Mouse (Mus musculus): ENCODE measurements at regions not wholly inside any gene's neighbourhood (a gene's known extent, or its start where the extent isn't known, plus 50 kb on each side); places are given as distances from the start of the nearest gene placed in this dataset.

DNA sequence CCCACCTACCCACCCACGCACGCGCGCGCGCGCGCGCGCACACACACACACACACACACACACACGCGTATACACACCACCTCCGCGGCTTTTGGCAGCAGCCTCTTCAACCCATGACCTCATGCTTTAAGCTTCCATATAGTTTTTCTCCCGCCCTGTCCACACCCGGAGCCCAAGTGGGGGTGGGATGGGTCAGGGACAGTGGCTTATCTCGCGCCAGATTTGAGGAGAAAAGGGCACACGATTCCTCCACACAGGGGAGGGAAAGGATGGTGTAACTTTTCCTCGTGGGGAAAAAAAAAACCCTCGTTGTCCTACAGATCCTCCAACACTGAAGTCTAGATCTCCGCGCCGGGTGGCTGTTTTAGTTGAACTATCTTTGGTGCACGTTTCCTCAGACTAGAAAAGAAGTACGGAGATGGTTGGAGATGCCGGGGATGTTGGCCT, 128.8 kb upstream of the Ubr2 start:
- Histone ChIP-seq H3K27me3 (ENCODE audit: control insufficient read depth, insufficient read depth, low read length) (no peaks in the 10 kb centered on the region), H3K4me2 (replicated peaks; ENCODE audit: low read depth, low read length) (peak overlapping the region; percentile 65), H3K27ac (ENCODE audit: low read length) (peak overlapping the region; percentile 99; the same call in 1 of the 2 replicates), H3K36me3 (ENCODE audit: control insufficient read depth, insufficient read depth, low read length) (no peaks in the 10 kb centered on the region), H3K9me3 (ENCODE audit: control insufficient read depth, low read depth, low read length) (no peaks in the 10 kb centered on the region), H3K4me3 (ENCODE audit: low read depth, low read length) (peak overlapping the region; percentile 70), H3K9ac (replicated peaks; ENCODE audit: low read depth, low read length) (0 out of 2 replicates have a peak overlapping the region, but pooled peaks have one; percentile 14), H3K4me1 (ENCODE audit: control insufficient read depth, insufficient read depth, low read length) (peaks cover 22% of the 10 kb centered on the region)
- 2% methylated on average over 27 of the region's 27 CpGs for WGBS
- no peak for ATAC-seq (ENCODE audit: insufficient number of reproducible peaks, insufficient read depth, low FRiP score, low read depth)

- no peak for ATAC-seq (ENCODE audit: insufficient number of reproducible peaks, insufficient read depth, low FRiP score, low read depth)
- Histone ChIP-seq H3K4me3 (ENCODE audit: low read depth, low read length) (no peak overlapping the region), H3K4me2 (replicated peaks; ENCODE audit: low read depth, low read length) (no peak overlapping the region; the same call in 1 of the 2 replicates), H3K9ac (replicated peaks; ENCODE audit: low read depth, low read length) (no peak overlapping the region), H3K4me1 (ENCODE audit: control insufficient read depth, insufficient read depth, low read length) (peaks cover 13% of the 10 kb centered on the region; the same call in 1 of the 2 replicates), H3K36me3 (ENCODE audit: control insufficient read depth, insufficient read depth, low read length) (no peaks in the 10 kb centered on the region), H3K27me3 (ENCODE audit: control insufficient read depth, insufficient read depth, low read length) (no peaks in the 10 kb centered on the region), H3K27ac (ENCODE audit: low read length) (peak overlapping the region; percentile 99), H3K9me3 (ENCODE audit: control insufficient read depth, low read depth, low read length) (no peaks in the 10 kb centered on the region)
- WGBS: 51% methylated on average over 6 of the region's 6 CpGs
Measured at GRCm38 (mm10) chr17:47138174-47138573, 127.8 kb upstream of the Ubr2 start.

DNA sequence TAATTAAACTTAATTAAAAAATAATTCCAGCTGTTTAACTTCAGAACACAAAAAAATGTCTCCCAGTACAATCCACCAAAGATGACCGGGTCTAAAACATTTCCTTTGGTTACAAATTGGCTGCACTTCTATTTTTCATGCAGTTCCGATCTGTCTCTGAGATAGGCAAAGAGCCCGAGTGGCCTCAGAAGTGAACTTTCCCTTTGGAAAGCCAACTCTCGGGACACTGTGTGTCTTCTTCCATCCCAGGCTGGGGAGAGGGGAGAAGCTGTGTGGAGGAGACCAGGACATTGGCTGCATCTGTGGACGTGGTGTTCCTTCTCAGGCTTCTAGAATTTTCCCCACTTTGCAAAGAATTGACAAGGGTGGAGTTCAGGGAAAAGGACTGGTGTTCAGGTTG, 125.0 kb upstream of the Ubr2 start:
- H3K4me2 ChIP-seq (replicated peaks; ENCODE audit: low read depth, low read length): no peak overlapping the region
- no peak overlapping the region for H3K9ac ChIP-seq (replicated peaks; ENCODE audit: low read depth, low read length)
- no peaks in the 10 kb centered on the region for H3K27me3 ChIP-seq (ENCODE audit: control insufficient read depth, insufficient read depth, low read length)
- H3K4me1 ChIP-seq (ENCODE audit: control insufficient read depth, insufficient read depth, low read length): 0 out of 2 replicates have a peak, but pooled peaks cover 6% of the 10 kb centered on the region
- WGBS: 73% methylated on average over 5 of the region's 5 CpGs
- H3K27ac ChIP-seq (ENCODE audit: low read length): no peak overlapping the region
- no peaks in the 10 kb centered on the region for H3K36me3 ChIP-seq (ENCODE audit: control insufficient read depth, insufficient read depth, low read length)
- ATAC-seq (ENCODE audit: insufficient number of reproducible peaks, insufficient read depth, low FRiP score, low read depth): no peak
- no peaks in the 10 kb centered on the region for H3K9me3 ChIP-seq (ENCODE audit: control insufficient read depth, low read depth, low read length)
- no peak overlapping the region for H3K4me3 ChIP-seq (ENCODE audit: low read depth, low read length)

GRCm38 (mm10) chr17:47133785-47134184, 123.4 kb upstream of the Ubr2 start:
- no peak overlapping the region for H3K4me3 ChIP-seq (ENCODE audit: low read depth, low read length)
- H3K36me3 ChIP-seq (ENCODE audit: control insufficient read depth, insufficient read depth, low read length): no peaks in the 10 kb centered on the region
- no peak for ATAC-seq (ENCODE audit: insufficient number of reproducible peaks, insufficient read depth, low FRiP score, low read depth)
- 21% methylated on average over 2 of the region's 2 CpGs for WGBS
- no peak overlapping the region for H3K9ac ChIP-seq (replicated peaks; ENCODE audit: low read depth, low read length)
- no peaks in the 10 kb centered on the region for H3K27me3 ChIP-seq (ENCODE audit: control insufficient read depth, insufficient read depth, low read length)
- no peak overlapping the region for H3K27ac ChIP-seq (ENCODE audit: low read length)
- H3K4me2 ChIP-seq (replicated peaks; ENCODE audit: low read depth, low read length): no peak overlapping the region
- H3K4me1 ChIP-seq (ENCODE audit: control insufficient read depth, insufficient read depth, low read length): 0 out of 2 replicates have a peak, but pooled peaks cover 2% of the 10 kb centered on the region
- H3K9me3 ChIP-seq (ENCODE audit: control insufficient read depth, low read depth, low read length): no peaks in the 10 kb centered on the region

DNA sequence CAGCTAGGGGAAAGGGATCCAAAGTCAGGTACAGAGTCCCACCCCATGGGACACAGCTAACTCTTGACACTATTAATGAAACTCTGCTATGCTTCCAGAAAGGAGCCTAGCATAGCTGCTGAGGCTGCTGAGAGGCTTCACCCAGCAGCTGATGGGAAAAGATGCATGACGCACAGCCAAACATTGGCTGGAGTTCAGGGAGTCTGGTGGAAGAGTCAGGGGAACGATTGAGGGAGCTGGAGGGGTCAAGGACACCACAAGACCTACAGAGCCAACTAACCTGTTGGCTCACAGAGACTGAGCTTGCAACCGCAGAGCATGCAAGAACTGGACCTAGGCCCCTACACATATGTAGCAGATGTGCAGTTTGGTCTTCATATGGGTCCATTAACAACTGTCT, 117.2 kb upstream of the Ubr2 start:
- Histone ChIP-seq H3K4me3 (ENCODE audit: low read depth, low read length) (no peak overlapping the region), H3K9ac (replicated peaks; ENCODE audit: low read depth, low read length) (no peak overlapping the region), H3K4me1 (ENCODE audit: control insufficient read depth, insufficient read depth, low read length) (no peaks in the 10 kb centered on the region), H3K4me2 (replicated peaks; ENCODE audit: low read depth, low read length) (no peak overlapping the region), H3K27ac (ENCODE audit: low read length) (no peak overlapping the region), H3K36me3 (ENCODE audit: control insufficient read depth, insufficient read depth, low read length) (no peaks in the 10 kb centered on the region), H3K27me3 (ENCODE audit: control insufficient read depth, insufficient read depth, low read length) (no peaks in the 10 kb centered on the region), H3K9me3 (ENCODE audit: control insufficient read depth, low read depth, low read length) (no peaks in the 10 kb centered on the region)
- 69% methylated on average over 3 of the region's 3 CpGs for WGBS
- no peak for ATAC-seq (ENCODE audit: insufficient number of reproducible peaks, insufficient read depth, low FRiP score, low read depth)

GRCm38 (mm10) chr17:47123576-47123975, 113.2 kb upstream of the Ubr2 start:
- WGBS: 89% methylated on average over 18 of the region's 18 CpGs
- no peaks in the 10 kb centered on the region for H3K9me3 ChIP-seq (ENCODE audit: control insufficient read depth, low read depth, low read length)
- no peak for ATAC-seq (ENCODE audit: insufficient number of reproducible peaks, insufficient read depth, low FRiP score, low read depth)
- H3K36me3 ChIP-seq (ENCODE audit: control insufficient read depth, insufficient read depth, low read length): no peaks in the 10 kb centered on the region
- no peak overlapping the region for H3K9ac ChIP-seq (replicated peaks; ENCODE audit: low read depth, low read length)
- H3K27ac ChIP-seq (ENCODE audit: low read length): no peak overlapping the region
- no peaks in the 10 kb centered on the region for H3K27me3 ChIP-seq (ENCODE audit: control insufficient read depth, insufficient read depth, low read length)
- no peak overlapping the region for H3K4me3 ChIP-seq (ENCODE audit: low read depth, low read length)
- H3K4me1 ChIP-seq (ENCODE audit: control insufficient read depth, insufficient read depth, low read length): no peaks in the 10 kb centered on the region
- no peak overlapping the region for H3K4me2 ChIP-seq (replicated peaks; ENCODE audit: low read depth, low read length)

DNA sequence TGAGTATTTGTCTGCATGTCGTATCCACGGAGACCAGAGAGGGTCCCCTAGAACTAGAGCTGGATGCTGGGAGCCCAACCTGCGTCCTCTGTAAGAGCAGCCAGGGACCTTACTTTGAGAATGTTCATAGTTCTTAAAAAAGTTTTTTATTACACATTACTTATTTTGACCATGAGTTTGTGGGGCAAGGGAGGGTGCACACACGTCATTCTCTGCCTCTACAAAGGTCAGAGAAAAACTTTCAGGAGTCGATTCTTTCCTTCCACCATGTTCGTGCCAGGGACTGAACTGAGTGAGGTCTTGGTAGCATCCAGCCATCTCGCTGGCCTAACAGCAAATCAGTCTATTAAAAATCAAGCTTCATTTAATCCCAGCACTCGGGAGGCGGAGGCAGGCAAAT, 111.9 kb upstream of the Ubr2 start:
- Histone ChIP-seq H3K4me2 (replicated peaks; ENCODE audit: low read depth, low read length) (no peak overlapping the region), H3K9me3 (ENCODE audit: control insufficient read depth, low read depth, low read length) (no peaks in the 10 kb centered on the region), H3K36me3 (ENCODE audit: control insufficient read depth, insufficient read depth, low read length) (no peaks in the 10 kb centered on the region), H3K9ac (replicated peaks; ENCODE audit: low read depth, low read length) (no peak overlapping the region), H3K4me1 (ENCODE audit: control insufficient read depth, insufficient read depth, low read length) (no peaks in the 10 kb centered on the region), H3K27ac (ENCODE audit: low read length) (no peak overlapping the region), H3K4me3 (ENCODE audit: low read depth, low read length) (no peak overlapping the region), H3K27me3 (ENCODE audit: control insufficient read depth, insufficient read depth, low read length) (no peaks in the 10 kb centered on the region)
- ATAC-seq (ENCODE audit: insufficient number of reproducible peaks, insufficient read depth, low FRiP score, low read depth): no peak
- 75% methylated on average over 9 of the region's 9 CpGs for WGBS

DNA sequence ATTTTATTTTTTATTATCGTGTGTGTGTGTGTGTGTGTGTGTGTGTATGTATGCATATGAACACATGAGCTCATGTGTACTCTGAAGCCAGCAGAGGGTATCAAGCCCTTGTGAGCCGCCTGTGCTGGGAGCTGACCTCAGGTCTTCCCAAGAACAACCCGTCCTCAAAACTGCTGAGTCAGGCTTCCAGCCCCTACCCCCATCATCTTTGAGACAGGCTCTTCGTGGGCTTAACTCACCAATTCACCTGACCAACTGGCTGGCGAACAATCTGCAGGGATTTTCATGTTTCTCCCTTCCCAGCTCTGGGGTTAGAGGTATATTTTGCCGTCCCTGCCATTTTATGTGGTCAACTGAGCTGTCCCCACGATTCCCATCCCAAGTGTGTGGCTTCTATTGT, 107.7 kb upstream of the Ubr2 start:
- Histone ChIP-seq H3K4me1 (ENCODE audit: control insufficient read depth, insufficient read depth, low read length) (no peaks in the 10 kb centered on the region), H3K4me3 (ENCODE audit: low read depth, low read length) (no peak overlapping the region), H3K4me2 (replicated peaks; ENCODE audit: low read depth, low read length) (no peak overlapping the region), H3K9me3 (ENCODE audit: control insufficient read depth, low read depth, low read length) (no peaks in the 10 kb centered on the region), H3K27ac (ENCODE audit: low read length) (no peak overlapping the region), H3K27me3 (ENCODE audit: control insufficient read depth, insufficient read depth, low read length) (no peaks in the 10 kb centered on the region), H3K36me3 (ENCODE audit: control insufficient read depth, insufficient read depth, low read length) (no peaks in the 10 kb centered on the region), H3K9ac (replicated peaks; ENCODE audit: low read depth, low read length) (no peak overlapping the region)
- ATAC-seq (ENCODE audit: insufficient number of reproducible peaks, insufficient read depth, low FRiP score, low read depth): no peak
- 85% methylated on average over 7 of the region's 7 CpGs for WGBS

DNA sequence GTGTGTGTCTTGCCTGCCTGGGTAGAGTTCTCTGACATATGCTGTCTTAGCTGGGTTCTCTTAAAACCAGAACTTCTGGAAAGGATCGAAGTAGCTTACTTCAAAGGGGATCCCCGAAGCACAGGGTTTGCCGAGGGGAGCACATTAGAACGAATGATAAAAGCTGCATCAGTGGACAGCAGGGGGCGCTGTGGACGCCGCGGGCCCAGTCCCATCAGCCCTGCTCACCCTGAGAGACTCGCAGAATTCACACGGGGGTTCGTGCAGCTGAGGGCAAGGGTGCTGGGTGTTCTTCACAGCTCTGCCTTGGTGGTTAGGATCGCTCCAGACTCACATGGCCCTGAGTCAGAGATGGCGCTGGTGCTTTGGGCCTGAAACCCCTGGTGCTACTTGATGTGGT, 105.4 kb upstream of the Ubr2 start:
- no peak for ATAC-seq (ENCODE audit: insufficient number of reproducible peaks, insufficient read depth, low FRiP score, low read depth)
- Histone ChIP-seq H3K27ac (ENCODE audit: low read length) (no peak overlapping the region), H3K9me3 (ENCODE audit: control insufficient read depth, low read depth, low read length) (no peaks in the 10 kb centered on the region), H3K27me3 (ENCODE audit: control insufficient read depth, insufficient read depth, low read length) (no peaks in the 10 kb centered on the region), H3K36me3 (ENCODE audit: control insufficient read depth, insufficient read depth, low read length) (no peaks in the 10 kb centered on the region), H3K4me2 (replicated peaks; ENCODE audit: low read depth, low read length) (no peak overlapping the region), H3K9ac (replicated peaks; ENCODE audit: low read depth, low read length) (no peak overlapping the region), H3K4me3 (ENCODE audit: low read depth, low read length) (no peak overlapping the region), H3K4me1 (ENCODE audit: control insufficient read depth, insufficient read depth, low read length) (no peaks in the 10 kb centered on the region)
- WGBS: 47% methylated on average over 13 of the region's 13 CpGs
